Mouse (Mus musculus) spleen, postnatal 10 days (tissue): ENCODE data around the gene Fasl.

Source experiments
- DNase-seq, 2 experiments: peaks; one replicate each; pipeline ENCODE4 v3.0.0; 2021 to 2022; ENCODE audit warnings: low spot score in 2 of 2

Gene Fasl

GRCm38 (mm10) chr1:161788339-161788738 is at the start of gene Fasl:
Gene Fasl, minus strand, starts transcription at chr1:161788495.
- DNase-seq, result no peak

DNA sequence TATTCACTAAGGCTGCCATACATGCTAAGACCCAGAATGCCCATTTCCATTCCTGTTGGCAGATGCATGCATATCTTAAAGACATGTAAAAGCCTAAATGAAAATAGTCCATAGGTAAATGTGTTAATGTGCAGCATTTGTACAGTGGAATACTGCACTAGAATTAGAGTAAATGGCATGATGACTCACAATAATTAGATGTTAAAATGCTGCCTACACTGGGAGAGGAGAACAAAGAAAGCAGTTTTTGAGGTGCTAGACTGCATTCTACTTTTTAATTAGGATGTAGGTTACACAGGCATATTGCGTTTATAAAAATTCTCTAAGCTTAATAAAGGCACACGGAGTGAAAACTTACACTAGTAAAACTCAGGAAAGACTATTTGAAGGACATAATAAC is 38.4 kb upstream of the Fasl start:
- DNase-seq, result no peak

DNA sequence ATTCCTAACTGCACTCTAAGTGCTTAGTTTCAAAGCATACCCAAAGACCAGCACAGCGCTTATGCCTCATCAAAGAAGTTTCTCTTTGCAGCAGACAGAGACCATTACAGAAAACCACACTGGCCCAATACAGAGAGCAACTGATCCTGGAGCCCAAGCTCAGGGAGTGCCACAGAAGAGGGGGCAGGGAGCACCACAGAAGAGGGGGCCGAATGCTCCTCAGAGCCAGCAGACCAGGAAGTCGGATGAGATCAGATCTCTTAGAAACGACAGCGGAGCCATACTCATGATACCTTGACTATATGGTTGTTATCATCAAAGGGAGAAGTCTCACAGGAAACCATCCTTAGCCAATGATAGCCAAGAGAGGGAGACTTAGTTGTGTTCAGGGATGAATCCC is 21.1 kb upstream of the Fasl start:
- DNase-seq, result peak in 1 of 2 experiments; percentile 3

DNA sequence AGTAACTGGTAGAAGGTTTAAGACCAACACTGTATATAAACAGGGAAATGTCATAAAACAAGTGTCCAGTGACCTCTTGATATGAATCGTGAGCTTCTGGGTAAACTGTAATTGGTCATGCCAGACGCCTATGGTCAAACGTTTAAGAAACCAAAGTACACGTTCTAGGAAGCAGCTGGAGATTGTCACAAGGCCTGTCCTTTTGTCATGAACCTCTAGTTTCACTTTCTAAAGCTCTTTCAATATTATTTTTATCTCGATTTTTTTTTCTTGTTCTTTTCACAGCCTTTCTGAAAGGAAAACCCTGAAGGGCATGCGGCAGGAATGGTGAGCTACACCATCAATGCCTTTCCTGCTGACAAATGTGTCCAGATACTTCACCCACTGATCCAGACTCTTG is 20.7 kb upstream of the Fasl start:
- no peak for DNase-seq

DNA sequence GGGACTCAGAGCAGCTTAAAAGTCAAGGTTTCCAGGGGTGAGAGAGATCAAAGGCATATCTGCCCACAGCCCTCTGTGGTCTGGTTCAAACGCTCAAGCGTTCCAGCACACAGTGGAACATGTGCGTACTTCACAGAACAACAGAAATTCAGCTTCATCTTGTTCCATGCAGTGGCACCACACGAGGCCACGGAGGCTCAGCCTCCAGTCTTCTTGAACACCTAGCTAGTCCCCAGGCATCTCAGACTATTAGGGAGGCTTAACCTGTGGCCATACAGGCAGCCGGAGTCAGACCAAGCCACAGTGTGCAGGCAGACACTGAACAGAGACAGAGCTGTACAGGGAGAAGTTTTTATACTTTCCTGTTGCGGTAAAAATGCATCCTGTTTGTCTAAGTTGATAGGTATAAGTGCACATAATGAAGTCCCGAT is 16.3 kb upstream of the Fasl start:
- DNase-seq, result no peak

GRCm38 (mm10) chr1:161801321-161801720 is 13.0 kb upstream of the Fasl start:
- peak in 1 of 2 experiments; percentile 2 for DNase-seq

DNA sequence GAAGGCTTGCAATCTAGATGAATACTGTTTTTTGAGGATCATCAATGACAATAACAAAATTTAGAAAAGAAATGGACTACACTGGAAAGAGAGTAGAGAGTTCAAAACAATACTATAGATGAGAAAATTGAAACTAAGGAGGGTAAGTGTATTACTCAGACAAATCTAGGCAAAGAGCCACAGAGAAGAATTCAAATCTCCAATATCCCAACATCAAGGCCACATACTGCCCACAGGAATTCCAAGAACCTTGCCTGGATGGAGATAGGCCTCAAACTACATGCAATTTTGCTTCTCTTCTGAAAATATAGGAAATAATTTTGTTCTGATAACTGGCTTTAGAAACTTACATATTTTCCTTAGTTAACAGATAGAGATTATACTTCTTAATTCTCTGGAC is 12.0 kb upstream of the Fasl start:
- DNase-seq, result no peak

- DNase-seq, result peak in 1 of 2 experiments; percentile 5
Observed at GRCm38 (mm10) chr1:161799791-161800190, 11.5 kb upstream of the Fasl start.

DNA sequence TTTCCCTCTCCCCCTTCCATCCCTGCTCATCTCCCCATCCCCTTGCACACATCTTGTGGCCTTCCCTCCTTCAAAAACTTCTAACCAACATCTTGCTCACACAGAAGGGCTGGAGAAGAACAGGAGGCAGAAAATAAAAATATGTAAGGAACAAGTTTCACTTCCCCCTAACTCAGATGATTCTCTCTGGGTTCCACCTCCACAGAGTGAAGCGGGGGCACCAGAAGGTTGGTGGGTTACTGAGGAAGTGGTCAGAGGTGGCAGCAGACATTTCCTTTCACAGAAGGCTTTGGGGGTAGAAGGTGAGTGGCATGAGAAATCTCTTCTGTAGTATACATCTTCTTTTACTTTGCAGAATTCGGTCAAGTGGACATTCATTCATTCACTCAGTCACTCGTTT is 10.6 kb upstream of the Fasl start:
- DNase-seq, result peak in 1 of 2 experiments; percentile 54

- no peak for DNase-seq
Observed at GRCm38 (mm10) chr1:161794447-161795211, 6.3 kb upstream of the Fasl start.

DNA sequence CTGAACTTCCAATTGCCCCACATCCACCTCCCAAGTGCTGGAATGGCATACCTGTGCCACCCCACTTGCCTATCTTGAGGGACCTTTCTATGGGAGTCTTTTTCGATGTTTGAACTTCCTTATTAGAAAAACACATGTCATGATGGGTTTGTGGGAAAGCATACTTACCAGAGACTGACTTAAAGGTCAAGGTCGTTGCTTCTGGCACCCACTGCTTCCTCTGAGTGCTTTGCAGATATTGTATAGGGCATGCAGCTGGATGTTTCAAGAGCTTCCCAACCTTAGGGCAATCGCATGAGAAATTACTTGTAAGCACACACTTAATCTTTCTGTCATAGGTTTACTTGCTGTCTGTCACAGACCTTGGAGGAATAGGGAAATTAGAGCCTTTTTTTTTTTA is 5.0 kb upstream of the Fasl start:
- no peak for DNase-seq

GRCm38 (mm10) chr1:161792687-161792969 is 4.3 kb upstream of the Fasl start:
- no peak for DNase-seq

GRCm38 (mm10) chr1:161791854-161792686 is 3.8 kb upstream of the Fasl start:
- DNase-seq, result no peak

- DNase-seq, result no peak
Observed at GRCm38 (mm10) chr1:161782725-161783124, 5.6 kb downstream of the Fasl start.

DNA sequence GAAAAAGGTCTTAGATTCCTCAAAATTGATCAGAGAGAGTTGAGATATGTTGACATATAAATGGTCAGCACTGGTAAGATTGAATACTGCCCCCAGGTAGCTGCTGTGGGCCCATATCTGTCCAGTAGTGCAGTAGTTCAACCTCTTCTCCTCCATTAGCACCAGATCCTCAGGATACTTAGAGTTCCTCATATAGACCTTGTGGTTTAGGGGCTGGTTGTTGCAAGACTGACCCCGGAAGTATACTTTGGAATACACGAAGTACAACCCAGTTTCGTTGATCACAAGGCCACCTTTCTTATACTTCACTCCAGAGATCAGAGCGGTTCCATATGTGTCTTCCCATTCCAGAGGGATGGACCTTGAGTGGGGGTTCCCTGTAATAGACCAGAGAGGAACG is 6.7 kb downstream of the Fasl start:
- no peak for DNase-seq

GRCm38 (mm10) chr1:161779057-161779456 is 9.2 kb downstream of the Fasl start:
- DNase-seq, result no peak

- DNase-seq, result no peak
Observed at GRCm38 (mm10) chr1:161775151-161775550, 13.1 kb downstream of the Fasl start.

DNA sequence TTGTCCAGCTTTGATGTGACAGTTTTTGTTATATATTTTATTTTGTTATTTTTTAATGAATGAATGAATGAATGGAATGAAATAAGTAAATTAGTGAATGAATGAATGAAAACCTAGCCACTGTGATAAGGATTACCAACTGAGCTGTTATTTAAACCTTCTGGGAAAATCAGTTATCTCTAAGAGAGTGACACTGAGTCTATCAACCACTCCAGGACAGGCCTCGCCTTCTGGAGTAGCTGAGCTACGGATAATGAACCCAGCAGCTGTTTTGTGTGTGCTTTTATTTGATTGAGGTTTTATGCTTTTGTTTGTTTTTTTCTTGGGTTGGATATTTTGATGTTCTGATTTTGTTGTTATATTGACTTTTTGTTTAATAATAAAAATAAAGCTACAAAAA is 17.0 kb downstream of the Fasl start:
- DNase-seq, result no peak

GRCm38 (mm10) chr1:161769329-161769728 is 19.0 kb downstream of the Fasl start:
- DNase-seq, result no peak

DNA sequence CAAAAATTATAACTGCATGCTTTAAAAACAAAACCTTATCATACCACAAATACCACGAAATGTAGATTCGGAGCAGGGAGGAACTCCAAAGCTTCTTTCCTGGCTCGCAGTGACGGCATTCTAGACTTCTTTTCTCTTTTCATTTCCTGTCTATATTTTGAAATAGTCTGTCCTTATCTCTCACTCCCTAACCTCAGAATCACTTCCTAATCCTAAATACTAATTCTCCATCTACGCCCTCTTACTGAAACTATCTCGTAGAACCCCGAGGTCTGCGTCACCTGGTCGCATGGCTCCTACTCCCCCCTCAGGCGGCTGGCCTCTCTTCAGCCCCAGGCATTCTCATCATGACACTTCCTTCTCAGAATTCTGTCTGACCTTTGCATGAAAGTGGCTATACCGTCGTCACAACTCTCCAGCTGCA is 21.2 kb downstream of the Fasl start:
- peak in 1 of 2 experiments; percentile 51 for DNase-seq

DNA sequence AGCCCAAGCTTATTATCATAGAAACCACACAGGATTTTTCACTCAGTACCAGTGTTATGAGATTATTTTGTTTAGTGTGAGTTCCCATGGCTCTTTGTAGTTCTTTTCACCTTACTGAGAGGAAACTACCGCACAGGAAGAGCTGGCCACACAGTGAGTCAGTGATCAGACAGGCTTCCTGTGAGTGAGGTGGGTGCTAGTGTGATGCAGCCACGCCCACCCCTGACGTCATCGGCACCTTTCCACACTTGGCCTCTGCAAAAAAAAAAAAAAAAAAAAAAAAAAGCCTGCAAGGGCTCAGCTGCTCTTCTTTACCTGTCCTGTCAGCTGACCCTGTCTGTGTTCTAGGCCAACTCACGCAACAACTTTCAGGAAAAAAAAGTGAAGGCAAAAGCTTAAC is 21.6 kb downstream of the Fasl start:
- DNase-seq, result peak; percentile 57 to 91

GRCm38 (mm10) chr1:161765932-161766331 is 22.4 kb downstream of the Fasl start:
- peak in 1 of 2 experiments; percentile 37 for DNase-seq

- DNase-seq, result no peak
Observed at GRCm38 (mm10) chr1:161764964-161765363, 23.3 kb downstream of the Fasl start.
